Mouse (Mus musculus) embryonic fibroblast, embryonic 13.5 days (primary cell): ENCODE measurements around the gene Spaar. TPM values are rescaled to one million over a fixed set of nuclear protein-coding genes. Genes with fewer than 3 reads are reported as not detected.

ENCODE experiments used
- H3K27ac ChIP-seq: 2 replicates; pipeline ENCODE4 v1.5.1; 2012; ENCODE audit warnings: low read length, control low read depth, inconsistent platforms; ENCODE audit not compliant: insufficient read depth
- H3K4me1 ChIP-seq: 2 replicates; pipeline ENCODE4 v1.6.1; 2011; ENCODE audit warnings: low read length; ENCODE audit not compliant: control insufficient read depth, insufficient read depth
- H3K4me3 ChIP-seq: 2 replicates; pipeline ENCODE4 v1.5.1; 2011; ENCODE audit warnings: mild to moderate bottlenecking, control low read depth, low read length; ENCODE audit not compliant: insufficient read depth
- CTCF ChIP-seq: IDR thresholded peaks from 2 replicates; pipeline ENCODE4 v1.5.1; 2011; ENCODE audit warnings: mild to moderate bottlenecking, control low read depth, low read length, moderate library complexity, borderline replicate concordance; ENCODE audit not compliant: insufficient read depth
- POLR2A ChIP-seq: IDR thresholded peaks from 2 replicates; pipeline ENCODE4 v1.6.1; 2011; ENCODE audit warnings: low read depth, mild to moderate bottlenecking, control low read depth, low read length, moderate library complexity
- polyA plus RNA-seq: library from polyadenylated mRNA; stranded (reverse); fragments of >200 nt; gene quantifications from 2 replicates; pipeline ENCODE4 v1.2.4, GENCODE M21; 2011; ENCODE audit warnings: low read depth; ENCODE audit not compliant: missing spikeins, insufficient read length

The Spaar gene
- not detected in 2 replicates for polyA plus RNA-seq

DNA sequence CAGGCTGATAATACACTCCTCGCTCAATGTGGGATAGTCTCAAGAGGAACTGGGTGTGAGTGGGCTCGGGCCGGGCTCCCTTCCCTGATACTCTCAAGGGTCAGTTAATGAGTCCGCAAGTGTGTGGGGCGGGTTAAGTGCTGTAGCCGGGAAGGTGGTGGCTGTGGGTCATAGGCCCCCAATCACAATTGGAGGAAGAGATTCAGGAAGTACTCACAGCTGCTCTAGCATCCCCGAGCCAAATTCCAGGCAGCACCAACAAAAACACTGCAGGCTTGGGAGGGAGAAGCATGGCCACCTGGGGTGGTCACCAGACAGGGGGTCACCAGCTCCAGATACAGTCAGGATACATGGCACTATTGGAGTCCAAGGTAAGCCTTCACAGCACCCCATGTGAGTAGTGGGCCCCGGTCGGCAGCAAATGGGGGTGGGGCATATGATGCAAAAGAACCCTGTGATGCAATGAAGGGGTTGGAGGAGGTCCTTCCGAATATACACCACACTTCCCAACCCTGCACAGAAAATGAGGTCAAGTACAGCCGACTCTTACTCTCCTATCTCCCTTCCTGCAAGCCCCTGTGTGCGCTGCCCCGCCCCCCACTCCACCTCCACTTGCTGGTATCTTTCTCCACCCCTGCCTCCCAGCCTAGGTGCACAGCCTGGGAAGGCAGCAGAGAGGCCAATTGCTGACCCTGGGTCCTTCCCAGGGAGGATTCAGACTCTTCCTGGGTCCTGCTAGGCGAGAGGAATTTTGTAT lies at the start of gene Spaar:
Spaar (plus strand) TSS at position 241 of the 757 bp plus-strand sequence.
- Histone ChIP-seq H3K4me3 (no peak within 1 kb of the TSS), H3K27ac (peak within 1 kb of the TSS; percentile 49), H3K4me1 (peaks cover 16% of the 10 kb centered on the region; the same call in 1 of the 2 replicates)
- TF ChIP-seq CTCF (no peak), POLR2A (no peak)

DNA sequence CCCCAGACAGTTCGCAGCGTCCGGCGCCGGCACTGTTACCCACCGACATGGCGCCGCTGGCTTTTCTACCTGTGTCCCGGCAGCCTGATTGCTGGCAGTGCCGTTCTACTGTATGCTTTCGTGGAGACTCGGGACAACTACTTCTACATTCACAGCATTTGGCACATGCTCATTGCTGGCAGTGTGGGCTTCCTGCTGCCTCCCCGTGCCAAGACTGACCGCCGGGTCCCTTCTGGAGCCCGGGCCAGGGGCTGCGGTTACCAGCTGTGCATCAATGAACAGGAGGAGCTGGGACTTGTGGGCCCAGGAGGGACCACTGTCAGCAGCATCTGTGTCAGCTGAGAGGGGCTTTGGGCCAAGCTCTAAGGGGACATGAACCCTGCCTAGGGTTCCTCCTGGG lies 39.8 kb upstream of the Spaar start:
- TF ChIP-seq CTCF (no peak), POLR2A (no peak)
- no peak overlapping the region for H3K27ac ChIP-seq
- peaks cover 6% of the 10 kb centered on the region; the same call in 1 of the 2 replicates for H3K4me1 ChIP-seq
- no peak overlapping the region for H3K4me3 ChIP-seq

DNA sequence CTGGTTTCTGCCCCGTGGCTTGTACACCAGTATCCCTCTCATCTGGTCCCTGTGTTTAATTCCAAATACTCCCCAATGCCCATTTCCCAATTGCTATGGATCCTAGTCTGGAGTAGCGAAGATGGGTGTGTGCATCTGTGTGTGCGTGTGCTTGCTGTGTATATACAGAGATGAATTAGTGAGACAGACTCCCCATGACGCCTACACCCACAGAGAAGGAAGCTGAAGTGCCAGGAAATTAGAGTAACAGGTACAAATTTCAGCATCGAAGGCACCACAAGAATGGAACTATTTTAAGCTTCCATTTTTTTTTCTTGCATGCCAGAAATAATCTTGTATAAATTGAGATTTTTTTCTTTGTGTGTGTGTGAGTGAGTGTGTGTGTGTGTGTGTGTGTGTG lies 38.8 kb upstream of the Spaar start:
- TF ChIP-seq CTCF (no peak), POLR2A (no peak)
- H3K4me3 ChIP-seq = no peak overlapping the region

DNA sequence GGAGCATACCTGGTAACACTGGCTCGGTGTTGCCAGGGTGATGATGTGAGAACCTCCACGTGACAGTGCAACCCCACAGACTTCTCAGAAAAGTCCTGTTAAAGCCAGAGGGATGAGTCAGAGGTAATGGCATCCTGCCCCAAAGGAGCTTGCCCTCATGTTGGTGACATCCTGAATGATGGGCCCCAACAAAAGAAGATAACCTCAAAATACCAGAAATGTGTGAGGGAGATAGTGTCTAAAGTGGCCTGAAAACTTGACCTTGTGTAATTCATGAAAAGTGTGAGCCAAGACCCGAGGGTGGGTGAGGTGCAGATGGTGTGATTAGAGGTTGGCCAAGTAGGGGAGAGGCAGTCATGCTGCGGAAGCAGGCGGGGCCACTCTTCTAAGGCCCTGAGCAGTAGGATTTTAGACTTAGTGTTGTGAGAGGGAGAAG lies 36.0 kb upstream of the Spaar start:
- Histone ChIP-seq H3K4me3 (no peak overlapping the region), H3K27ac (no peak overlapping the region), H3K4me1 (peaks cover 6% of the 10 kb centered on the region; the same call in 1 of the 2 replicates)
- TF ChIP-seq CTCF = no peak
- TF ChIP-seq POLR2A = no peak

More for the DNA sequence above, 38.8 kb upstream of the Spaar start:
- no peak overlapping the region for H3K27ac ChIP-seq
- peaks cover 6% of the 10 kb centered on the region; the same call in 1 of the 2 replicates for H3K4me1 ChIP-seq

DNA sequence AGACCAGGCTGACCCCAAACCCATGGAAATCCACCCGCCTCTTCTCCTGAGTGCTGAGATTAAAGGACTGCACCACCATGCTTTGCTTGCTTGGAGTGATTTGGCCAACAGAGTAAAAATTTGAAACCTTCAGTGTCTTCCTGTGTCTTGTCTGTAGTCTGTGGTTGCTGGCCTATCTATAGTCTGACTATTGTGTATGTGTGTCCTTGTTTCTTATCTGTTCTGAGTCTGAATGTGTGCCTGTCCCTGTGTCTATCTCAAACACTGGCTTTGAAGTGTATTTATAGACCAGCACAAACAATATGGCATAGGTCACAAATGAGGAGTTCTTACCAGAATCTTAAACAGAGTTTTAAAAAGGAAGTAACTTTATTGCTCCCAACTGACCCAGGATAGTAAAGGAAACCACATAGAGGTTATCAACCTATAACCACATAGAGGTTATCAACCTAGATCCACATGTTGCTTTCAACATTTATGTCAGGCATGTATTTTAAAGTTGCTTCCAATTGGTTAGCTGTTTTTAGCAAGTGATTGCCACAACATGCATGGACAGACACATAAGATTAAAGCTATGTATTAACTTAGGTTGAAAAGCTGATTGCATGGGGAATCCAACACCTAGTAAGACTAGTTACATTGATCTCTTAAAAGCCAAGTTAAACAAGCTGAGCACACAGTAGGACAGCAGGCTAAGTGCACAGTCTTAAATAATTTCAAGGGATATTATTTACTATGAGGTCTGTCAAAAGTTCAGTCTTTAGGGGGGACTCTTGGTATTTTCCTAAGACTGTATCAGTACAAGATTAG lies 35.2 kb upstream of the Spaar start:
- TF ChIP-seq POLR2A (no peak), CTCF (no peak)
- H3K27ac ChIP-seq = no peak overlapping the region
- H3K4me1 ChIP-seq = peaks cover 6% of the 10 kb centered on the region; the same call in 1 of the 2 replicates
- H3K4me3 ChIP-seq = no peak overlapping the region

DNA sequence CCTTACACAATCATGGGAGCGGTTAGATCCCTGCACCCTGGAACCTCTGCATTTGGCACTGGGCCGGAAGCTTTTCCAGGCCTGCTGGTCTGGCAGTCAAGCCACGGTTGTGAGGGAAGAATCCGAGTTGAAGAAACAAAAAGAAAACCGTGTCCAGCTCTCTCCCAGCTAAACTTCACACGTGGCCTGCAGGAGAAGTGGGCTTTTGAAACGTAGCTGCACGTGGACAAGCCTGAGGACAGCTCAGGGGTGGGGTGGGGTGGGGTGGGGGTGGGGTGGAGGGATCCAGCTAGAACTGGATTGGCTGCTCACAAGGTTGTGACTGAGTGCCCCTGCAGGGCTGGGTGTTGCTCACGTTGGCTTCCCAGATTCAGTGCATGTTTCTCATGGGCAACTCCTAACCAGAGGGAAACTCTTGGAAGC lies 34.6 kb upstream of the Spaar start:
- no peak for TF ChIP-seq CTCF
- TF ChIP-seq POLR2A = no peak
- Histone ChIP-seq H3K4me1 (peaks cover 6% of the 10 kb centered on the region; the same call in 1 of the 2 replicates), H3K27ac (no peak overlapping the region), H3K4me3 (no peak overlapping the region)

DNA sequence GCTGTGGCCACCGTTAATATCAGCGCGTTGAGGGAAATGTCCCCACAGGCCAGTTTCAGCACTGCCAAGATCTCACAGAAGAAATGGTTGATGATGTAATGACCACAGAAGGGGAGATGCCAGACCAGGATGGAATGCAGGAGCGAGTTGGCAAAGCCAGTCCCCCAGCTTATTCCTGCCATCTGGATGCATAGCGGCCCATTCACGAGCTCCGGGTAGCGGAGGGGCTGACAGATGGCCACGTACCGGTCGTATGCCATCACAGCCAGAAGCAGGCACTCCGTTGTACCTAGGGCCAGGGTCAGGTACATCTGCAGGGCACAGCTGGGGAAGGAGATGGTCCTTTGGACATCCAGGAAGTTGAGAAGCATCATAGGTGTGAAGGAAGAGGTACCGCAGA lies 33.3 kb upstream of the Spaar start:
- Histone ChIP-seq H3K4me1 (peaks cover 6% of the 10 kb centered on the region; the same call in 1 of the 2 replicates), H3K4me3 (no peak overlapping the region), H3K27ac (no peak overlapping the region)
- TF ChIP-seq POLR2A (no peak), CTCF (no peak)

DNA sequence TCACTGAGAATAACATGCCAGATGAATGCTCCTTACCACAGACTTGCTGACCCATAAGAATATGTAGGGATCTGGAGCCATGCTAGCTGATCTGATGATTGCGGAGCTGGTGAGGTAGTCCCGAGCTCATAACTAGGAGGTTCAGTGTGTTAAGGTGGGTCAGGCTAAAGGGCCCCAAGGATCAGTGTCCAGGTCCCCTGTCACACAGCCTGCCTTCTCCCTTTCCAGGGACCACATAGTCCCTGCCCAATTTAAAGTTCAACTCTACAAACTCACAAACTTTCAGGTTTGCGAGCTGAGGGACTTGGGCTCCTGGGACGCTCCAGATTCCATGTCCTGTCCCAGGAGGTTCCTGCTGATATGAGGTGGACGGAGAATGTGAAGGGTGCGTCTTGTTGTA lies 29.1 kb upstream of the Spaar start, which contains the start of gene Olfr70:
Olfr70 (minus strand) TSS at position 101 of the 400 bp plus-strand sequence.
- Histone ChIP-seq H3K4me3 (no peak within 1 kb of the TSS), H3K27ac (no peak within 1 kb of the TSS), H3K4me1 (no peaks in the 10 kb centered on the region)
- TF ChIP-seq POLR2A = no peak
- TF ChIP-seq CTCF = no peak

DNA sequence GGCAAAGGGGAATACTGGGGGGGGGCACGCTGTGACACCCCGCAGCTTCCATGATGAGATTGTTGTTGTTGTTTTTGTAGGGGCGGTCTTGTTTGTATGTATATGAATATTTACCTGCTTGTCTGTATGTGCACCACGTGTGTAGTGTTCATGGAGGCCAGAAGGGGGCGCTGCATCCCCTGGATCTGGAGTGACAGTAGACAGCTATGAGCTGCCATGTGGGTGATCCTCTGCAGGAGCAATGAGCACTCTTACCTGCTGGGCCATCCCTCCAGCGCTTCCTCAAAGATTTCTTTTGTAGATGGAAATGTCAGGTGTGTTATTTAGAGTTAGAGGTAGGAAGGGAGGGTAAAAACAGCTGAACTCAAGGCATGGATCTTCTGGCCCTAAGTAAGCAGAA lies 26.4 kb upstream of the Spaar start:
- Histone ChIP-seq H3K4me1 (no peaks in the 10 kb centered on the region), H3K4me3 (no peak overlapping the region), H3K27ac (no peak overlapping the region)
- TF ChIP-seq POLR2A (no peak), CTCF (peak; percentile 32; the same call in 1 of the 2 replicates)
